Mouse (Mus musculus) olfactory bulb, adult 2 months (tissue): ENCODE results near the gene Enox1.

Experiments
- CTCF ChIP-seq: fragments of 200-500 bp; IDR thresholded peaks from 2 replicates; pipeline ENCODE4 v1.5.1; 2012; ENCODE audit warnings: low read depth, mild to moderate bottlenecking, low read length, moderate library complexity; ENCODE audit not compliant: insufficient read depth
- POLR2A ChIP-seq: fragments of 200-500 bp; IDR thresholded peaks from 2 replicates; pipeline ENCODE4 v1.6.1; 2012; ENCODE audit warnings: mild to moderate bottlenecking, low read depth, low read length, moderate library complexity; ENCODE audit not compliant: insufficient read depth

GRCm38 (mm10) chr14:77369070-77369469 lies 212.5 kb downstream of the Enox1 start:
- no peak for TF ChIP-seq POLR2A
- no peak for TF ChIP-seq CTCF
